Mouse (Mus musculus): Measurements from ENCODE around the gene Upp1.

DNA sequence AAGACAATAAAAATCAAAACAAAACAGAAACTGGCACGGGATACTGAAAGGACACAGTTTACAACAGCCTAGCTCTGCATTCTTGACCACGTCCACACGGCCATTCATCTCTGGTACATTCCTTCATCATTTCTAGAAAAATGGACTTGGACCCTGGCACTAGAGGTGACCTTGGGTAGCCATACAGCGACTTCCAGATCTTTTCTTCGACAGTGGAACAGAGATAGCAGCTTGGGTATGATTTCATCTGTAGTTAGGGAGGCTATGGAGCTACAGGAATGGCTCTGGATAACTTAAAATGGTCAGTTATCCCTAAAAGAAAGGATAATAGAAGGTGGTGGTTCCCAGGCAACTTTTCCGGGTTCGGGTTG lies at the start of gene Upp1:
- TF ChIP-seq CTCF (IDR thresholded peaks at IDR 0.05; ENCODE audit: extremely low read depth, insufficient read length, insufficient replicate concordance, low read depth, low read length), result no peak
- no peak for TF ChIP-seq POLR2A (IDR thresholded peaks at IDR 0.05; ENCODE audit: low read depth, low read length)

All from small intestine, adult 2 months (tissue).